Mouse (Mus musculus): ENCODE results near the gene Cxcl9. TPM values are rescaled to one million over a fixed set of nuclear protein-coding genes. Genes with fewer than 3 reads are reported as not detected.
A peak's percentile ranks its signal among the peaks of the same experiment; 100 is the strongest.

The Cxcl9 gene
- polyA plus RNA-seq, 1 experiment from 2014 or later, result 0.35 TPM

DNA sequence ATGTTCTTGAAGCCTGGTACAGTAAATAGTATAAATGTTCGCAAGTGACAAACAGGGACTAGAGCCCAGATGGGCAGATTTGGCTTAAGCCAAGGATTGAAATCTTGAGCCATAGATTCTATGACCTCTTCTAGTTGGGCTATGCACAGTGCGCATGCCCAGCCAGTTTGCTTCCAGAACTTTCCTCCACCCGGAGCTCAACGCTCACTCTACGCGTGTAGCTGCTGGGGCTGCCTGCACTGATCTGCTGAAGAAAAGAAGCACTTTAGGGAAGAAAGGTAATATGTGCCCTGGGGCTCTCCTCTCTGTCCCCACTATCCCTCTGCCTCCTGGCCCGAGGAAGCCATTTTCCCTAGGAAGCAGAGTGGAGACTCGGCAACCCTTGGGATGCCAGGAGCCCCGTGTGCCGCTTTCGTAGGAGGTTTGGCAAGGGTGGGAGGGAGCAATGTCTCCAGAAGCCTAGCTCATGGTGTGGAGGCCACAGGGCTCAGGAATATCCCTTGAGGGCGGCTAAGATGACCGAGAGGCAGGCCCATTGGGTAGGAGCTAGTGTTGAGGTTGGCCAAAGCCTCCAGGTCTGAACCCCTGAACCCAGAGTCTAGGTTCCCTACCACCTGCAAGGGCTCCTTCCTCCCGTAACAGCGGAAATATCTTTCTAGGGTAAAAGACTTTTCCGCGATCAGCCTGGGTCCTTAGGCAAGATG is 3.9 kb upstream of the Cxcl9 start, which contains the start of gene Art3:
Art3 (plus strand) TSS at position 193 of the 704 bp plus-strand sequence.
- Histone ChIP-seq H3K4me1 (ENCODE audit: insufficient read depth) (peaks cover 5% of the 10 kb centered on the region; the same call in 1 of the 2 replicates), H3K9me3 (ENCODE audit: low read length) (no peaks in the 10 kb centered on the region), H3K4me2 (ENCODE audit: low read depth, low read length) (peak within 1 kb of the TSS; percentile 47), H3K9ac (replicated peaks) (no peak within 1 kb of the TSS), H3K36me3 (replicated peaks; ENCODE audit: insufficient read depth, low read length) (no peaks in the 10 kb centered on the region), H3K27me3 (ENCODE audit: insufficient read depth, low read length) (no peaks in the 10 kb centered on the region), H3K27ac (ENCODE audit: low read depth) (peak within 1 kb of the TSS; percentile 62), H3K4me3 (ENCODE audit: low read depth, low read length) (no peak within 1 kb of the TSS)
- TF ChIP-seq EP300 (IDR thresholded peaks at IDR 0.05; ENCODE audit: low read depth) (no peak), CTCF (IDR thresholded peaks at IDR 0.05; ENCODE audit: low read depth) (no peak)
- DNase-seq (no peak), ATAC-seq (no peak)
- 85% methylated on average over 17 of the region's 17 CpGs for WGBS (ENCODE audit: insufficient replicate concordance)

DNA sequence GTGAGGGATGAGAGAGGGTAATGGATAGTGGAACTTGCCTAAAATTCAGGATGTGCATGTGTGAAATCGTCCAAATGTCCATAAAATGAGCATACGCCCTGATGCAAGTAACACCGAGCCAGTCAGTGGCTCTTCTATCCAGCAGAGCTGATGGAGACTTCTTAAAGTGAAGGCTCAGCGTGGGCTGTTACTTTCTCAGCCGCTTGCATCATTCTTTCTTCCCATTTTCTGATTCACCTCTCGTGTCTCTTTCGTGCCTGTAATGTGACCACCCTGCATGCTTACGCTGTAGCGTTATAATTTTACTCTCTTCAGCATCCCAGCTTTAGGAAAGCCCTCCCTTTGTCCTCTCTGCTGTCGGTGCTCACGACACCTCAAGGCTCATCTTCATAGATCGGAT is 3.2 kb upstream of the Cxcl9 start:
- H3K4me3 ChIP-seq (ENCODE audit: low read depth, low read length), result no peak overlapping the region
- H3K9ac ChIP-seq (replicated peaks), result no peak overlapping the region
- no peak for DNase-seq
- H3K27me3 ChIP-seq (ENCODE audit: insufficient read depth, low read length), result no peaks in the 10 kb centered on the region
- TF ChIP-seq EP300 (IDR thresholded peaks at IDR 0.05; ENCODE audit: low read depth) (no peak), CTCF (IDR thresholded peaks at IDR 0.05; ENCODE audit: low read depth) (no peak)
- H3K4me1 ChIP-seq (ENCODE audit: insufficient read depth), result peaks cover 5% of the 10 kb centered on the region; the same call in 1 of the 2 replicates
- 77% methylated on average over 12 of the region's 12 CpGs for WGBS (ENCODE audit: insufficient replicate concordance)
- H3K27ac ChIP-seq (ENCODE audit: low read depth), result no peak overlapping the region
- H3K36me3 ChIP-seq (replicated peaks; ENCODE audit: insufficient read depth, low read length), result no peaks in the 10 kb centered on the region
- H3K9me3 ChIP-seq (ENCODE audit: low read length), result no peaks in the 10 kb centered on the region
- ATAC-seq, result no peak
- H3K4me2 ChIP-seq (ENCODE audit: low read depth, low read length), result no peak overlapping the region; the same call in 1 of the 2 replicates

DNA sequence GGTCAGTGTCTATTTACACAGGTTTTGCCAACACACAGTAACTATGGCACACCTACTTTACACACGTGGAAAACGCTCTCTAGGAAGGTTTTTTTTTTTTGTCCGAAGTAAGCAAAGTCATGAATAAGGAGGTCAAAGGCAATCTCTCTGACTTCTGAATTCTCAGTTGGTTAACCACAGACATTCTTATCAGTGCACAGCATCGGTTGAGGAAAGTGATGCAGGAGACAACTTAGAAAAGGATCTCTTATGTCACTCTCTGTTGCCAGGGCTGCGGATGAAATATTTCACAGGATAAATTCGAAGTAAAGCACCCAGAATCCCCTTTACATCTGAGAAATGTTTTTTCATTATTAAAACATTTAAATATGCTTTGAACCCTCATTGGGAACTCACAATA is 512 bp downstream of the Cxcl9 start:
- Histone ChIP-seq H3K9ac (replicated peaks) (no peak overlapping the region), H3K27me3 (ENCODE audit: insufficient read depth, low read length) (no peaks in the 10 kb centered on the region), H3K27ac (ENCODE audit: low read depth) (no peak overlapping the region), H3K9me3 (ENCODE audit: low read length) (no peaks in the 10 kb centered on the region), H3K4me2 (ENCODE audit: low read depth, low read length) (no peak overlapping the region), H3K36me3 (replicated peaks; ENCODE audit: insufficient read depth, low read length) (no peaks in the 10 kb centered on the region), H3K4me3 (ENCODE audit: low read depth, low read length) (no peak overlapping the region), H3K4me1 (ENCODE audit: insufficient read depth) (peaks cover 5% of the 10 kb centered on the region; the same call in 1 of the 2 replicates)
- DNase-seq (no peak), ATAC-seq (no peak)
- WGBS (ENCODE audit: insufficient replicate concordance), result 25% methylated on average over 6 of the region's 6 CpGs
- TF ChIP-seq EP300 (IDR thresholded peaks at IDR 0.05; ENCODE audit: low read depth), result no peak
- no peak for TF ChIP-seq CTCF (IDR thresholded peaks at IDR 0.05; ENCODE audit: low read depth)

DNA sequence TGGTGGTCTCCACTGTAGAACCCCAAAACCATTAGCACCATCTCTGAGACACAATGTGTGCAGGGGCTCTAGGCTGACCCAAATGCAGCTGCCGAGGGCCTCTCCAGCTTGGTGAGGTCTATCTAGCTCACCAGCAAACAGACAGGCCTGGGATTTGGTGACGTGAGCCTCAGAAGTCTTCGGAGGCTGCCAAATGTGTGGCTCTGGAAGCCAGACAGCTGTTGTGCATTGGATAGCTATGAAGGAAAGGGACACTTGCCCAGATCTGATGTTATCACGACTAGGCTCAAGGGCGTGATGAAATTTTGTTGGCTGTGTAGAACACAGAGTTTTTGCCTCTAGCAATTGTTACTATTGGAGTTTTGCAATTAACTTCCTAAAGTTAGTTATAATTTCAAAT is 4.6 kb downstream of the Cxcl9 start:
- 52% methylated on average over 5 of the region's 5 CpGs for WGBS (ENCODE audit: insufficient replicate concordance)
- no peak for DNase-seq
- no peaks in the 10 kb centered on the region for H3K9me3 ChIP-seq (ENCODE audit: low read length)

DNA sequence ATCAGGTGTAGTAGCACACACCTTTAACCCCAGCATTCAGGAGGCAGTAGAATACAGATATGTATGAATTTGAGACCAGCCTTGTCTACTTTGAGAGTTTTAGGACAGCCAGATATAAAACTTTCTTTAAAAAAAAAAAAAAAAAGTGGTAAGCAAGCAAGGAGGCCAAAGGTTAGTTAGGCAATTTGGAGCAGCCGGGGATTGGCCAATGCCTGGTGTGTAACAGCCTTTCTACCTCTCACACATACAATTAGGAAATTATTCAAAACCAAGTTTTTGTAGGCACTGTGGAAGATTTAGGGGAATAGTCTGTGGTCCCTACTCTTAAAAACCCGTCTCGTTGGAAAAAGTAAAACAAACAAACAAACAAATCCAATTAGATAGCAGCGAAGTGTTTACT is 5.3 kb downstream of the Cxcl9 start:
- ATAC-seq (peak; percentile 53; the same call in 1 of the 2 replicates), DNase-seq (no peak)
- H3K27me3 ChIP-seq (ENCODE audit: insufficient read depth, low read length), result no peaks in the 10 kb centered on the region
- no peak overlapping the region for H3K4me3 ChIP-seq (ENCODE audit: low read depth, low read length)
- H3K9me3 ChIP-seq (ENCODE audit: low read length), result no peaks in the 10 kb centered on the region
- H3K4me1 ChIP-seq (ENCODE audit: insufficient read depth), result 0 out of 2 replicates have a peak, but pooled peaks cover 2% of the 10 kb centered on the region
- no peaks in the 10 kb centered on the region for H3K36me3 ChIP-seq (replicated peaks; ENCODE audit: insufficient read depth, low read length)
- WGBS (ENCODE audit: insufficient replicate concordance), result 58% methylated on average over 4 of the region's 4 CpGs
- no peak overlapping the region for H3K4me2 ChIP-seq (ENCODE audit: low read depth, low read length)
- TF ChIP-seq CTCF (IDR thresholded peaks at IDR 0.05; ENCODE audit: low read depth) (no peak), EP300 (IDR thresholded peaks at IDR 0.05; ENCODE audit: low read depth) (no peak; the same call in 1 of the 2 replicates)
- peak overlapping the region; percentile 53; the same call in 1 of the 2 replicates for H3K27ac ChIP-seq (ENCODE audit: low read depth)
- H3K9ac ChIP-seq (replicated peaks), result no peak overlapping the region

More for the DNA sequence above, 4.6 kb downstream of the Cxcl9 start:
- Histone ChIP-seq H3K4me3 (ENCODE audit: low read depth, low read length) (no peak overlapping the region), H3K4me1 (ENCODE audit: insufficient read depth) (0 out of 2 replicates have a peak, but pooled peaks cover 2% of the 10 kb centered on the region), H3K27me3 (ENCODE audit: insufficient read depth, low read length) (no peaks in the 10 kb centered on the region), H3K36me3 (replicated peaks; ENCODE audit: insufficient read depth, low read length) (no peaks in the 10 kb centered on the region), H3K9ac (replicated peaks) (no peak overlapping the region), H3K27ac (ENCODE audit: low read depth) (0 out of 2 replicates have a peak overlapping the region, but pooled peaks have one; percentile 53), H3K4me2 (ENCODE audit: low read depth, low read length) (no peak overlapping the region)
- ATAC-seq, result no peak
- TF ChIP-seq CTCF (IDR thresholded peaks at IDR 0.05; ENCODE audit: low read depth) (no peak), EP300 (IDR thresholded peaks at IDR 0.05; ENCODE audit: low read depth) (no peak)

DNA sequence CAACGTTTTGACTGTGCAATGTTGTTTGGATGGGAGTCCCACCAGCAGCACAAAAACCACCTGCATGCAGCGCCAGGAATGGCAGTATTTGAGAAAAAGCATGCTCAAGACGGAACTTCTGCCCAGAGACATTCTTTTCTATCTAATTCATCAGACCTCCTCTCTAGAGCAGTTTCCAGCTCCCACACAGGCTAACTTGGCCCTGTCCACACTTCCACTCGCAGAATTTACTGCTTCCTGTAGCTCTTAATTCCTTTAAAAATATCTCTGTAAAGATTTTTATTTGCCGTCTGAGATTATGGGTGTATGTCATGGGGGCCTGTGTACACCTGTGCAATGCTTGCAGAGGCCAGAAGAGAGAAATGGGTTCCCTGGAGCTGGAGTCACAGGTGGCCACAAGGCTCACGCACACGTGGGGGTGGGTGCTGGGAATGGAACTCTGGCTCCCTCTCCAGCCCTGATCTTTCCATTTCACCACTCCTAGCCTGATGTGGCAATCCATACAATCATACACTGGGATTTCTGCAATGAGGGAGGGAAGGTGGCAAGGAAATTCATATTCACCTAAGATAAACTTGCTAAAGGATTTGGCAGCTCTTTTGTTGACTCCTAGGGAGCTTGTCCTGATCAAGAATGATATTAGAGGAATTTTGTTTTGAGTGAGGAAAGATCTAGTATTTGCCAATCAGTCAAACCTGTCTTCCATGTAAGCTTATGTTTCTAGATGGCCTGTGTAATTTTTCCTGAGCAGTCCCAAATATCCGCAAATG is 6.1 kb downstream of the Cxcl9 start:
- Histone ChIP-seq H3K9ac (replicated peaks) (no peak overlapping the region), H3K27me3 (ENCODE audit: insufficient read depth, low read length) (no peaks in the 10 kb centered on the region), H3K4me2 (ENCODE audit: low read depth, low read length) (no peak overlapping the region), H3K27ac (ENCODE audit: low read depth) (peak overlapping the region; percentile 53; the same call in 1 of the 2 replicates), H3K4me1 (ENCODE audit: insufficient read depth) (no peaks in the 10 kb centered on the region), H3K36me3 (replicated peaks; ENCODE audit: insufficient read depth, low read length) (no peaks in the 10 kb centered on the region), H3K4me3 (ENCODE audit: low read depth, low read length) (no peak overlapping the region), H3K9me3 (ENCODE audit: low read length) (no peaks in the 10 kb centered on the region)
- DNase-seq (no peak), ATAC-seq (peak; percentile 80)
- 61% methylated on average over 8 of the region's 8 CpGs for WGBS (ENCODE audit: insufficient replicate concordance)
- no peak for TF ChIP-seq EP300 (IDR thresholded peaks at IDR 0.05; ENCODE audit: low read depth)
- TF ChIP-seq CTCF (IDR thresholded peaks at IDR 0.05; ENCODE audit: low read depth), result peak; percentile 28; the same call in 1 of the 2 replicates
